Mouse (Mus musculus): ENCODE data around the gene Plxna2.

DNA sequence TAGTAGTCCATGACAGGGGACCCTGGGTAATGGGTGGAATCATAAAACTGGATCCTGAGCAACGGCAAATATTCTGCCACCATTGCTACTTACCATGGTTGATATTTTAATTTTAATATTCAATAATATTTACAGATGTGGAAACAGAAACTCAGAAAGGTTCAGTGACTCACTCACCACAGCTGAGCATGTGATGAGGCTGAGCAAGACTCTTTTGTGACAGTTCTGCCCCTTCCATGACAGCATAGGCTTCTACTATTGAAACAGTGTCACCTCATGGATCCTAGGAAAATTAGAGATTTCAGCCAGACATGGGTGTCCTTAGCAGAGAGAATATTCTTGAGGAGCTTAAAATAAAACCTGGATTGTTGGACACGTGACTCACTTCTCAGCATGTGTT, 116.8 kb downstream of the Plxna2 start:
- TF ChIP-seq CTCF (IDR thresholded peaks at IDR 0.05; ENCODE audit: extremely low read depth, insufficient read length, insufficient replicate concordance, low read depth, low read length) (no peak), POLR2A (IDR thresholded peaks at IDR 0.05; ENCODE audit: low read depth, low read length) (no peak)

Data from small intestine, adult 2 months (tissue).